Mouse (Mus musculus): ENCODE results near the gene Klra5. TPM values are rescaled to one million over a fixed set of nuclear protein-coding genes. Genes with fewer than 3 reads are reported as not detected.
"Not testable (repeated sequence)": the region's sequence is repeated elsewhere in the genome, so short reads cannot be mapped to it uniquely, and the experiment has no call there.

The Klra5 gene
- not detected for total RNA-seq (2022)

DNA sequence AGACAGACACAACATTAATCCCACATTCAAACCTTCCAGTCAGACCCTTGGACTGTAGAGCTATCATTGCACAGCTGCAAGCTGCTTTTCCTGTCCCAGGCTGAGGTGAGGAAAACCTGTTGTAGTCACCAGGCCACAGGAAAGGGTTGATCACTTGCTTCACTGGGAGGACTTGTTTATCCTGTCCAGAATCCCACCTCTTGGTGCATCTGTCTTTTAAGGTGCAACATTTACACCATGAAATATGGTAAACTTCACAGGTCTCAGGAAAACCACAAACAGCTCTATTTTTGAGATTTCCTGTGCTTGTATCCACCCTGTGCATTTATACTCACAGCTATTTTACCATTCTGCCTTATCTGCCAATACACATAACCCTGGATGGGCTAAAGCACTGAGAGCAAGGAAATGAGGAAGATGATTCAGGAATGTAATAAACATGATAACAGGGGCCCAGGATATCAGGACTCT is at the start of gene Klra5:
TSS of gene Klra5 (minus strand) at position 175 of the 471 bp plus-strand sequence.
- DNase-seq (ENCODE audit: low spot score in 2 of 2): not testable (repeated sequence)

- no peak for DNase-seq (ENCODE audit: low spot score in 2 of 2)
These were observed 454 bp downstream of the Klra5 start for GRCm38 (mm10) chr6:129916996-129917395.

- DNase-seq (ENCODE audit: low spot score in 2 of 2): no peak
These were observed 34.9 kb downstream of the Klra5 start for GRCm38 (mm10) chr6:129882525-129882924.

DNA sequence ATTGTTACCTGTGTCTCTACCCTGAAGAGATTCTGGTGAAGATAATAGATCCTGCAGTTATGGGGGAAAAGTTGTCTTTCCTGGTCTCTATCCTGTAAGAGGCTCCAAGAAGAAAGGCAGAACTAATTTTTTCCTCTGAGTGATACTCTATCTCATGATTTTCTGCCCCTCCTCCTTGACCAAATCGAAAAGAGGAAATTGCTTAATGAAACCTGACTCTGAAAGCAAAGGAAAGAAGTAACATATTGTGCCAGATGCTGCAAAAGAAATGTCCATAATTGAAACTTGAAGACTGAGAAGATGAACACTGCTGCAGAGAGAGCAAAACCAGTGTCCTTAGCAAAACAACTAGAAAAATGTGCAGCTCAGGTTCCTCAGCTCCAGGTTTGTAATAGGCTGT is 40.9 kb downstream of the Klra5 start, which contains the start of gene Klra17:
TSS of gene Klra17 (minus strand) at position 124 of the 400 bp plus-strand sequence.
- no peak for DNase-seq (ENCODE audit: low spot score in 2 of 2)

GRCm38 (mm10) chr6:129862349-129862748 is 55.1 kb downstream of the Klra5 start, which contains the start of gene Gm17631:
Gm17631 (plus strand) TSS chr6:129862649.
- not testable (repeated sequence) for DNase-seq (ENCODE audit: low spot score in 2 of 2)

Other genes with a start within 250 kb of the Klra5 start
- not detected for gene Klrc1, start 238.7 kb downstream of the Klra5 start, total RNA-seq (2022)
- gene Klri1, start 200.5 kb downstream of the Klra5 start, total RNA-seq (2022): not detected
- not detected for gene Klri2, start 177.2 kb downstream of the Klra5 start, total RNA-seq (2022)
- gene Gm156, start 133.4 kb downstream of the Klra5 start, total RNA-seq (2022): not detected
- gene Gm17631, start 55.0 kb downstream of the Klra5 start, total RNA-seq (2022): not detected
- not detected for gene Klra17, start 41.0 kb downstream of the Klra5 start, total RNA-seq (2022)
- not detected for gene Klra6, start 109.3 kb upstream of the Klra5 start, total RNA-seq (2022)
- not detected for gene Klra4, start 149.6 kb upstream of the Klra5 start, total RNA-seq (2022)
- under 1 TPM in 1 of 4 experiments, not detected in 3; 0.39 TPM for gene Klra8, start 212.2 kb upstream of the Klra5 start, total RNA-seq (2022)